Comparison of ENCODE assay signal across 8 mouse cellular contexts in genomic region chr1:74800424-74800888, GRCm38 (mm10). TPM values are rescaled to one million over a fixed set of nuclear protein-coding genes. Genes with fewer than 3 reads are reported as not detected.
A peak's percentile ranks its signal among the peaks of the same experiment; 100 is the strongest.
DNase-seq lines count a peak whose midpoint lies in the region; ATAC-seq and TF ChIP-seq lines count a peak whose summit lies in the region.

No protein-coding gene starts in this region.

- peak overlapping the region; percentile 48 for H3K4me2 ChIP-seq in limb, embryonic 14.5 days (replicated peaks; ENCODE audit: low read depth, low read length, severe bottlenecking)

- no peak overlapping the region for H3K27ac ChIP-seq in limb, embryonic 14.5 days (replicated peaks; ENCODE audit: low read depth, low read length)
- H3K27ac ChIP-seq in small intestine, adult 2 months (ENCODE audit: insufficient read depth, low read depth, low read length): no peak overlapping the region

- peak overlapping the region; percentile 26 for H3K4me3 ChIP-seq in limb, embryonic 14.5 days (replicated peaks; ENCODE audit: low read length)
- peak overlapping the region; percentile 6; the same call in 1 of the 2 replicates for H3K4me3 ChIP-seq in small intestine, adult 2 months (ENCODE audit: low read depth, low read length)

- no peak overlapping the region for H3K9ac ChIP-seq in limb, embryonic 14.5 days (ENCODE audit: low read depth, low read length, severe bottlenecking)

- no peak for DNase-seq in frontal cortex, postnatal 10 days (ENCODE audit: low spot score in 2 of 2)
- DNase-seq in spleen, postnatal 36 days (ENCODE audit: low spot score in 2 of 2): peak; percentile 67 to 68
- no peak for DNase-seq in spleen, postnatal 4 days (ENCODE audit: low spot score in 2 of 2)
- DNase-seq in limb, embryonic 14.5 days (ENCODE audit: low spot score): no peak
- no peak for DNase-seq in gastrocnemius, postnatal 4 days (ENCODE audit: low spot score in 2 of 2)
- DNase-seq in cerebellum, postnatal 14 days: no peak

- no peaks in the 10 kb centered on the region for H3K9me3 ChIP-seq in limb, embryonic 14.5 days (ENCODE audit: control insufficient read depth, low read length)

- TF ChIP-seq POLR2A in limb, embryonic 14.5 days (IDR thresholded peaks at IDR 0.05; ENCODE audit: borderline replicate concordance, extremely low read depth, insufficient read depth, insufficient read length): no peak
- TF ChIP-seq POLR2A in small intestine, adult 2 months (IDR thresholded peaks at IDR 0.05; ENCODE audit: low read depth, low read length): no peak

- H3K4me1 ChIP-seq in limb, embryonic 14.5 days (ENCODE audit: control insufficient read depth, insufficient read depth, low read length): peaks cover 20% of the 10 kb centered on the region
- peaks cover 5% of the 10 kb centered on the region for H3K4me1 ChIP-seq in small intestine, adult 2 months (ENCODE audit: control insufficient read depth, insufficient read depth, insufficient read length, low read length)

- no peaks in the 10 kb centered on the region for H3K36me3 ChIP-seq in limb, embryonic 14.5 days (ENCODE audit: control insufficient read depth, insufficient read depth, low read length)
- no peaks in the 10 kb centered on the region for H3K36me3 ChIP-seq in small intestine, adult 2 months (ENCODE audit: control insufficient read depth, insufficient read depth, low read length)

- peaks cover 83% of the 10 kb centered on the region for H3K27me3 ChIP-seq in limb, embryonic 14.5 days (ENCODE audit: control insufficient read depth, insufficient read depth, low read length)
- H3K27me3 ChIP-seq in small intestine, adult 2 months (ENCODE audit: control insufficient read depth, insufficient read depth, low read length): peaks cover 55% of the 10 kb centered on the region

- 3% methylated on average over 28 of the region's 29 CpGs for WGBS in limb, embryonic 14.5 days
- 1% methylated on average over 29 of the region's 29 CpGs for WGBS in small intestine, adult 2 months

- no peak for TF ChIP-seq CTCF in small intestine, adult 2 months (IDR thresholded peaks at IDR 0.05; ENCODE audit: extremely low read depth, insufficient read length, insufficient replicate concordance, low read depth, low read length)

- ATAC-seq in frontal cortex, adult (ENCODE audit: low TSS enrichment): peak; percentile 45
- ATAC-seq in limb, embryonic 14.5 days (ENCODE audit: low FRiP score, low read depth): no peak

RNA-seq across cellular contexts. Expression of gene Wnt10a, which starts 9.1 kb away (rescaled TPM):
- polyA plus RNA-seq in limb, embryonic 14.5 days (2012; rRNA removed): 3.8 and 4.7 TPM in 2 replicates
- polyA plus RNA-seq in limb, embryonic 14.5 days (2014; fragmentation: Nextera tagmentation; extraction: Ambion mirVana): 8.3 and 9.3 TPM in 2 replicates
- 0.14 and 0.57 TPM in 2 replicates for polyA plus RNA-seq in small intestine, adult 2 months (2012; rRNA removed)
- total RNA-seq in gastrocnemius, postnatal 4 days (2021): under 1 TPM; 0.13 to 0.27 TPM

RNA-seq across cellular contexts. Expression of gene Wnt6, which starts 28.8 kb away (rescaled TPM):
- polyA plus RNA-seq in limb, embryonic 14.5 days (2012; rRNA removed): 39.9 and 42.8 TPM in 2 replicates
- polyA plus RNA-seq in limb, embryonic 14.5 days (2014; fragmentation: Nextera tagmentation; extraction: Ambion mirVana): 51.8 and 54.3 TPM in 2 replicates
- 2.0 and 6.0 TPM in 2 replicates for polyA plus RNA-seq in small intestine, adult 2 months (2012; rRNA removed)
- total RNA-seq in gastrocnemius, postnatal 4 days (2021): 1 to 10 TPM; 1.1 to 1.8 TPM

RNA-seq across cellular contexts. Expression of gene Prkag3, which starts 51.4 kb away (rescaled TPM):
- 4.3 and 5.1 TPM in 2 replicates for polyA plus RNA-seq in limb, embryonic 14.5 days (2012; rRNA removed)
- 1.4 and 2.5 TPM in 2 replicates for polyA plus RNA-seq in limb, embryonic 14.5 days (2014; fragmentation: Nextera tagmentation; extraction: Ambion mirVana)
- polyA plus RNA-seq in small intestine, adult 2 months (2012; rRNA removed): 1.5 TPM in 1 of 2 replicates, not detected in the other
- 10 to 100 TPM; 26.1 to 29.4 TPM for total RNA-seq in gastrocnemius, postnatal 4 days (2021)

RNA-seq across cellular contexts. Expression of gene Cdk5r2, which starts 54.3 kb away (rescaled TPM):
- polyA plus RNA-seq in limb, embryonic 14.5 days (2012; rRNA removed): 0.49 and 0.63 TPM in 2 replicates
- polyA plus RNA-seq in limb, embryonic 14.5 days (2014; fragmentation: Nextera tagmentation; extraction: Ambion mirVana): 0.07 and 0.10 TPM in 2 replicates
- polyA plus RNA-seq in small intestine, adult 2 months (2012; rRNA removed): 1.2 and 2.1 TPM in 2 replicates
- under 1 TPM; 0.12 to 0.18 TPM for total RNA-seq in gastrocnemius, postnatal 4 days (2021)

Comparison
In these comparisons a context has a peak if more than half of its experiments do, and no peak if none do; other contexts are left out.
1. DNase-seq: peak in spleen, postnatal 36 days (2 of 2); none in frontal cortex, postnatal 10 days (0 of 2), spleen, postnatal 4 days (0 of 2), limb, embryonic 14.5 days (single experiment), gastrocnemius, postnatal 4 days (0 of 2) and cerebellum, postnatal 14 days (0 of 2).